Mouse (Mus musculus): ENCODE measurements at regions not wholly inside any gene's neighbourhood (a gene's known extent, or its start where the extent isn't known, plus 50 kb on each side); places are given as distances from the start of the nearest gene placed in this dataset.
A peak's percentile ranks its signal among the peaks of the same experiment; 100 is the strongest.

DNA sequence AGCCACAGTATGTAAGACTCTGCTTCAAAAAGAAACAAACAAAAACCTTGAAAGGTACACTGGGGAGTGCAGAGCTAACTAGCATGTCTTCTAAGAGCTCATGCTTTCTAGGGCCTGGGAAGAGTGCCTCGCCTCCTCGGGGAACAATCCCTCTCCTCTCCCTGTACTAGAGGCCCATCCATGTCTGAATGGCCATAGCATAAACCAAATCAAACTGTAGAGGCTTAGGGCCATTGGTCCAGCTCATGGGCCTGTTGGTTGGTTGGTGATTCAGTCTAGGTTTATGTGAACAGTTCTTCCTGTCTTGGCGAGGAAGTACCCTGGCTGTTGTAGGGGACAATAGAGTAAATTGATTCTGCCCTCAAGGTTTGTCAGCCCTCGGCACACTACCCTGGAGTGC lies 151.0 kb downstream of the Wdr11 start:
- H3K36me3 ChIP-seq (ENCODE audit: control insufficient read depth, insufficient read depth, low read length) = no peaks in the 10 kb centered on the region
- 90% methylated on average over 4 of the region's 4 CpGs for WGBS
- no peaks in the 10 kb centered on the region for H3K9me3 ChIP-seq (replicated peaks; ENCODE audit: control insufficient read depth, low read length, poor library complexity, severe bottlenecking)
- no peak overlapping the region for H3K4me3 ChIP-seq (ENCODE audit: low read depth, low read length)
- no peak for ATAC-seq
- peaks cover 17% of the 10 kb centered on the region for H3K4me1 ChIP-seq (ENCODE audit: control insufficient read depth, insufficient read depth, low read length)
- no peak overlapping the region for H3K9ac ChIP-seq (ENCODE audit: low read depth, low read length)
- H3K27ac ChIP-seq (ENCODE audit: low read length) = no peak overlapping the region
- H3K27me3 ChIP-seq (ENCODE audit: control insufficient read depth, insufficient read depth, low read depth, low read length) = no peaks in the 10 kb centered on the region
- no peak overlapping the region for H3K4me2 ChIP-seq (ENCODE audit: low read length)

DNA sequence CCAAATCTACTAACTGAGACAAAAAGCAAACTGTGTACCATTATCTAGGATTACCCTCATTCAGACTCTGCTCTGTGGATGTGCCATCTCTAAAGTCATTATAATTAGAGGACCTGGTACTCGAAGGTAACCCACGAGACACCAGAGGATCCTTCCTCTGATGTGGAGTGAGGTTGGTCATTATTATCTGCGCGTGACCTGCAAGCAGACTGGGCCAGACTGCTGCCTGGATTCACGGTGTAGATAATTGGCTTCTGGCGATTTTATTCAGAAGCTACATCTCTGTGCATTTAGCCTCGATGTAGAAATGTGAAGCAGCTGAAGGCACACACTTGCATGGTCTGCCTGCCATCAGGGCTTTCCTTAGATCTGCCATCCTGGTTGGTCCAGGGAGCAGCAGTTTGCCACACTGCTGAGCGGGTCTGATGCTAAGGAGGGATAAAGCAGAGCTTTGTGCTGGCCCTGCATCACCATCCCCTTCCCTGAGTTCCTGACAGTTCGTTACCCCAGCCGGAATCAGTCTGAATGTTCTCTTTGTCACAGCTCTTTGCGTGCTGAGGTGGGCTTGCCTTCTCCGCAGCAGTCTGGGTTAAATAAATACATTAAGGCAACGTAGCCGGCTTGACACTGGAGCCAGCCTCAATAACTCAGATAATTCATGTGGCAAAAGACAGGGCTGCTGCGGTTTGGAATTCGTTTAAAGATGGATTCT lies 152.4 kb downstream of the Wdr11 start:
- peaks cover 7% of the 10 kb centered on the region for H3K9me3 ChIP-seq (replicated peaks; ENCODE audit: control insufficient read depth, low read length, poor library complexity, severe bottlenecking)
- no peaks in the 10 kb centered on the region for H3K36me3 ChIP-seq (ENCODE audit: control insufficient read depth, insufficient read depth, low read length)
- peaks cover 17% of the 10 kb centered on the region for H3K4me1 ChIP-seq (ENCODE audit: control insufficient read depth, insufficient read depth, low read length)
- H3K4me2 ChIP-seq (ENCODE audit: low read length) = no peak overlapping the region
- WGBS = 14% methylated on average over 16 of the region's 16 CpGs
- ATAC-seq = peak; percentile 56; the same call in 1 of the 2 replicates
- H3K4me3 ChIP-seq (ENCODE audit: low read depth, low read length) = no peak overlapping the region
- peak overlapping the region; percentile 54 for H3K9ac ChIP-seq (ENCODE audit: low read depth, low read length)
- H3K27me3 ChIP-seq (ENCODE audit: control insufficient read depth, insufficient read depth, low read depth, low read length) = no peaks in the 10 kb centered on the region
- H3K27ac ChIP-seq (ENCODE audit: low read length) = peak overlapping the region; percentile 54

DNA sequence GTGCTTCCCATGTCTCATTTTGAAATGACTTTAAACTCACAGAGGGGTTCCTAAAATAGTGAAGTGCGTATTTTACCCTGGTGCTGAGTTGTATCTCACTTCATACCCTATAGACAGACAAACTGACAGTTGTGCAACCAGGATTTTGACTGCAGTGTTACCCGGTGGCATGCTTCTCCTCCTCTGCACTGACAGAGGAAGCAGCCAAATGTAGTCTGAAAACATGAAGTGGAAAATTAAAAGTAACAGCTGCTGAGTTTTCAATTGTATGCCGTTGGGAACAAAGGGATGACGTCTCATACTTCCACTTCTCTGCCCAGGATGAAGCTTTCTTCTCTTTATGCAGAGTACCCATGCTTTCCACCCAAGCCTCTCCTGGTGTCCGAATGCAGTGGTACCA lies 155.0 kb downstream of the Wdr11 start:
- no peaks in the 10 kb centered on the region for H3K36me3 ChIP-seq (ENCODE audit: control insufficient read depth, insufficient read depth, low read length)
- H3K27ac ChIP-seq (ENCODE audit: low read length) = no peak overlapping the region
- H3K4me1 ChIP-seq (ENCODE audit: control insufficient read depth, insufficient read depth, low read length) = peaks cover 17% of the 10 kb centered on the region
- no peak overlapping the region for H3K9ac ChIP-seq (ENCODE audit: low read depth, low read length)
- no peak overlapping the region for H3K4me2 ChIP-seq (ENCODE audit: low read length)
- no peak overlapping the region for H3K4me3 ChIP-seq (ENCODE audit: low read depth, low read length)
- H3K9me3 ChIP-seq (replicated peaks; ENCODE audit: control insufficient read depth, low read length, poor library complexity, severe bottlenecking) = peaks cover 7% of the 10 kb centered on the region
- no peaks in the 10 kb centered on the region for H3K27me3 ChIP-seq (ENCODE audit: control insufficient read depth, insufficient read depth, low read depth, low read length)
- no peak for ATAC-seq
- 61% methylated on average over 5 of the region's 5 CpGs for WGBS

DNA sequence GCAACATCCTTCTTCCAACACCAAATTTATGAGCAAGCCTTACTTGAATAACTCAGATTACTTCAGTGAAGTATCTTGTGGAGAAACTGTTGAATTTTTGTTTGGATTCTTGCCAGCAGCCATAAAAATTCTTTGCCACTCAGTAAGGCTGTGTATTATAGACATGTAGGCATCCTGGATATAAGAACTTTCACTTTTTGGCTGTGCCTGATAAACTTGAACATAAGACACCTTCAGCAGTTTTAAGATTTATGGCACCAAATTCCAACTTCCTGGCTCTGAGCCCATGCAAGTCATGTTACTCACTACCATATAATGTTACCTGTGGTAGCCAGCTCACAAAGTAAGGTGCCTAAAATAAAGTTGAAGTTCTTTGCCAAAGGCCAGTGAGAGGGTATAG lies 159.3 kb downstream of the Wdr11 start:
- no peak for ATAC-seq
- no peak overlapping the region for H3K9ac ChIP-seq (ENCODE audit: low read depth, low read length)
- H3K4me3 ChIP-seq (ENCODE audit: low read depth, low read length) = no peak overlapping the region
- peaks cover 7% of the 10 kb centered on the region for H3K9me3 ChIP-seq (replicated peaks; ENCODE audit: control insufficient read depth, low read length, poor library complexity, severe bottlenecking)
- no peak overlapping the region for H3K4me2 ChIP-seq (ENCODE audit: low read length)
- no peaks in the 10 kb centered on the region for H3K4me1 ChIP-seq (ENCODE audit: control insufficient read depth, insufficient read depth, low read length)
- no peaks in the 10 kb centered on the region for H3K36me3 ChIP-seq (ENCODE audit: control insufficient read depth, insufficient read depth, low read length)
- no peaks in the 10 kb centered on the region for H3K27me3 ChIP-seq (ENCODE audit: control insufficient read depth, insufficient read depth, low read depth, low read length)
- H3K27ac ChIP-seq (ENCODE audit: low read length) = no peak overlapping the region

DNA sequence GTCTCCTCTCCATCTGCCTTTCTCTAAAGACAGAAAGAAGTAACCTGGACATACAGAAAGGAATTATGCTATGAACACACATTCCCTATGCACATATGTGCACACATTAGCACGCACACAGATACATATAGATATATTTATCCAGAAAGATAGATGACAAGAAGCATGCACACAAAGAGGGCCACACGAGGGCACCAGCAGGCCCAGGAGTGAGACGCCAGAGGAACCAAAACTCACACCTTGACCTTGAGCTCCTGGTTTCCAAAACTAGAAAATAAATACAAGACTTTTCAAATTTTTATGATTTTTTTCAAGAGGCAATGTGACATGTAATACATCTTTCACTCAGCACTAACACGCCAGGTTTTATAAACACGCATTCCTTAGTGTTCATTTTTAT lies 163.1 kb downstream of the Wdr11 start:
- WGBS = 80% methylated on average over 5 of the region's 5 CpGs
- Histone ChIP-seq H3K4me1 (ENCODE audit: control insufficient read depth, insufficient read depth, low read length) (no peaks in the 10 kb centered on the region), H3K27ac (ENCODE audit: low read length) (no peak overlapping the region), H3K36me3 (ENCODE audit: control insufficient read depth, insufficient read depth, low read length) (no peaks in the 10 kb centered on the region), H3K4me2 (ENCODE audit: low read length) (no peak overlapping the region), H3K27me3 (ENCODE audit: control insufficient read depth, insufficient read depth, low read depth, low read length) (no peaks in the 10 kb centered on the region), H3K9ac (ENCODE audit: low read depth, low read length) (no peak overlapping the region), H3K4me3 (ENCODE audit: low read depth, low read length) (no peak overlapping the region), H3K9me3 (replicated peaks; ENCODE audit: control insufficient read depth, low read length, poor library complexity, severe bottlenecking) (no peaks in the 10 kb centered on the region)
- no peak for ATAC-seq

DNA sequence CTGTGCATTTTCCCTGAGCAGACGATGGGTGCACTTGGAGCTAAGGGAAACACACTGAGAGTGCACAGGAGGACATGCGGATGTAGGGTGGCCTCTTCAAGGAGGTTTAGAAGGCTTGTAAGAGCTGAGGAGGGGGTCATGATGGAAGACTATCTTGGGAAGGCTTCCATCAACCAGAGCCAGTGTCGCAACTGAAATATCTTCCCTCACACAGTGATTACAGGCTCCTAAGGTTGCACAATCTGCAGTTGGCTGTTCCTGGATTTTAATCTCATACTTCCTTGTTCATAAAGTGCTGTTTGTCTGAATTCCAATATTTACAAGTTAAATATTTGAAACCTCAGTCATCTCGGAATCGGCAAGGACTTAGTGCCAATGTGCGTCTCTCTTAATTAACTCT lies 164.5 kb downstream of the Wdr11 start:
- Histone ChIP-seq H3K4me3 (ENCODE audit: low read depth, low read length) (no peak overlapping the region), H3K27ac (ENCODE audit: low read length) (no peak overlapping the region), H3K27me3 (ENCODE audit: control insufficient read depth, insufficient read depth, low read depth, low read length) (no peaks in the 10 kb centered on the region), H3K9ac (ENCODE audit: low read depth, low read length) (no peak overlapping the region), H3K4me2 (ENCODE audit: low read length) (no peak overlapping the region), H3K4me1 (ENCODE audit: control insufficient read depth, insufficient read depth, low read length) (no peaks in the 10 kb centered on the region), H3K9me3 (replicated peaks; ENCODE audit: control insufficient read depth, low read length, poor library complexity, severe bottlenecking) (no peaks in the 10 kb centered on the region), H3K36me3 (ENCODE audit: control insufficient read depth, insufficient read depth, low read length) (no peaks in the 10 kb centered on the region)
- 93% methylated on average over 6 of the region's 6 CpGs for WGBS
- ATAC-seq = no peak

DNA sequence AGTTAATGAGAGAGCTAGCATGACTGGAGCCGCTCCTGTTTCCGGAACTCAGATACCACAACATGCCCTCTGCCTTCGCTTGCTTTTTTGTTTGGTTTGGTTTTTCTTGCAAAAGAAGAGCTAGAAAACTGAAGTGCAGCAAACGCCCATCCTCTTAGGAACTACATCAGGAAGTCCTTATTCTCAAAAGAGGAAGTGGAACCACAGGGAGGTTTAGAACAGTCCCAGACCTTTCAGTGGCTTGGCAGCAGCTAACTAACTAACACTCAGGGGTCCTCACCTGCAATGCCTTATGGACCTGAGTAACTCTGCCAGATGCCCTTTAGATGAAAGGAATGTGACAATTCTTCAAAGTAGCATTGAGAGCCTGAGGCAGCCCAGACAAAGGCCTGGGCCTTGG lies 168.2 kb downstream of the Wdr11 start:
- H3K27ac ChIP-seq (ENCODE audit: low read length) = no peak overlapping the region
- H3K27me3 ChIP-seq (ENCODE audit: control insufficient read depth, insufficient read depth, low read depth, low read length) = no peaks in the 10 kb centered on the region
- H3K9me3 ChIP-seq (replicated peaks; ENCODE audit: control insufficient read depth, low read length, poor library complexity, severe bottlenecking) = 0 out of 2 replicates have a peak, but pooled peaks cover 2% of the 10 kb centered on the region
- H3K4me2 ChIP-seq (ENCODE audit: low read length) = no peak overlapping the region
- H3K4me1 ChIP-seq (ENCODE audit: control insufficient read depth, insufficient read depth, low read length) = no peaks in the 10 kb centered on the region
- no peaks in the 10 kb centered on the region for H3K36me3 ChIP-seq (ENCODE audit: control insufficient read depth, insufficient read depth, low read length)
- no peak for ATAC-seq
- no peak overlapping the region for H3K9ac ChIP-seq (ENCODE audit: low read depth, low read length)
- WGBS = 78% methylated on average over 4 of the region's 4 CpGs
- H3K4me3 ChIP-seq (ENCODE audit: low read depth, low read length) = no peak overlapping the region

DNA sequence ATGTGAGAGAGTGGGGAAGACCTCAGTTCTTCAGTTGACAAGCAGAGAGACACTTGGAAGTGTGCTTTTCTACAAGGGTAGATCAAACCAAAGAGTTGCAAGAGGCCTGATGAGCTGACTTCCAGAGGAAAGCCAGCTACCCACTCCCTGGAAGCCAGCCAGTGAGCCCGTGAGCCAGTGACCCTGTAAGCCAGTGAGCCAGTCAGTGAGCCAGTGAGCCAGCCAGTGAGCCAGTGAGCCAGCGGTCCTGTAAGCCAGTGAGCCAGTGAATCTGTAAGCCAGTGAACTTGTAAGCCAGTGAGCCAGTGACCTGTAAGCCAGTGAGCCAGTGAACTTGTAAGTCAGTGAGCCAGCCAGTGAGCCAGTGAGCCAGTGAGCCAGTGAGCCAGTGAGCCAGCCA lies 168.7 kb downstream of the Wdr11 start:
- Histone ChIP-seq H3K4me2 (ENCODE audit: low read length) (no peak overlapping the region), H3K9ac (ENCODE audit: low read depth, low read length) (no peak overlapping the region), H3K4me3 (ENCODE audit: low read depth, low read length) (no peak overlapping the region), H3K27ac (ENCODE audit: low read length) (no peak overlapping the region), H3K27me3 (ENCODE audit: control insufficient read depth, insufficient read depth, low read depth, low read length) (no peaks in the 10 kb centered on the region), H3K36me3 (ENCODE audit: control insufficient read depth, insufficient read depth, low read length) (no peaks in the 10 kb centered on the region), H3K4me1 (ENCODE audit: control insufficient read depth, insufficient read depth, low read length) (no peaks in the 10 kb centered on the region), H3K9me3 (replicated peaks; ENCODE audit: control insufficient read depth, low read length, poor library complexity, severe bottlenecking) (0 out of 2 replicates have a peak, but pooled peaks cover 2% of the 10 kb centered on the region)
- no peak for ATAC-seq
- WGBS = 83% methylated on average over 2 of the region's 2 CpGs

DNA sequence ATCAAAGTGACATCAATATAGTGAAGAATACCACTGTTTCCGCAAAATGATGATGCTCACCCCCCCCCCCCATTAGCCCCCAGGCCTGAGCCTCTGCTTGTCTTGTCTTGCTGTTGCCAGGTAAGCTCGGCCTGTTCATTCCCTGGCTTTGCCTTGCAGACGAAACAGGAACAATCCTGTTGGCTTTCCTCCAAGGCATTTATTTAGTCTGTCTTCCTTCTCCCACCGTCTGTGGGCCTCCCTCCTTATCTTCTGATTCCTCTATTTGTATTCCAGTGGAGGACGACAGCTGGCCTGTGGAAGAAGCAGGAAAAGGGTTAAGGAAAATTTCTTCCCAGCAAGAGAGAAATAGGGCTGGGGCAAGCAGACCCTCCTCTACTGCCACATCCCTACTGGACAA lies 172.1 kb downstream of the Wdr11 start:
- H3K9me3 ChIP-seq (replicated peaks; ENCODE audit: control insufficient read depth, low read length, poor library complexity, severe bottlenecking) = 0 out of 2 replicates have a peak, but pooled peaks cover 2% of the 10 kb centered on the region
- H3K4me1 ChIP-seq (ENCODE audit: control insufficient read depth, insufficient read depth, low read length) = no peaks in the 10 kb centered on the region
- ATAC-seq = no peak
- WGBS = 26% methylated on average over 5 of the region's 5 CpGs
- H3K4me3 ChIP-seq (ENCODE audit: low read depth, low read length) = no peak overlapping the region
- H3K9ac ChIP-seq (ENCODE audit: low read depth, low read length) = no peak overlapping the region
- H3K4me2 ChIP-seq (ENCODE audit: low read length) = no peak overlapping the region
- H3K27me3 ChIP-seq (ENCODE audit: control insufficient read depth, insufficient read depth, low read depth, low read length) = no peaks in the 10 kb centered on the region
- no peak overlapping the region for H3K27ac ChIP-seq (ENCODE audit: low read length)
- H3K36me3 ChIP-seq (ENCODE audit: control insufficient read depth, insufficient read depth, low read length) = no peaks in the 10 kb centered on the region

All from midbrain, embryonic 16.5 days (tissue).